13 mouse cellular contexts compared by ENCODE assay signal in the genomic region with DNA sequence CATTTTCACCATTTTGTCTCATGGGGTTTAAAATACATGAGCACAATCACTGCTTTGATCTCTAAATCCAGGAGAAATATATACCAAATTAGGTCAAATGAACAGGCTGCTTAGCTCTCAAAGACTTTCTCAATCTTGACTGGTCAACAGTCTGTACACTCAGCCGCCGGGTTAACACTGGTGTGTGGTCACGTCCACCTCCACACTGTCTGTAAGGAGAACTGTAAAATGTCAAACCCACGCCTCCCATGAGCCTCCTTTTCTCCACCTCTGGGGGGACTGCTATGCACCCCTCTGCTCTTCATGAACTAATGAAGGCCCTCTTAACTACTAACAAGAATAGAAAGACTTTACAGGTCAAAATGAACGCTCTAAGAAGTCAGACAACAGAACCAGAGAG. TPM values are rescaled to one million over a fixed set of nuclear protein-coding genes. Genes with fewer than 3 reads are reported as not detected.
DNase-seq lines count a peak whose midpoint lies in the region; ATAC-seq and TF ChIP-seq lines count a peak whose summit lies in the region.
"Had no signal": no experiment of that assay in that cellular context is flagged by ENCODE, and none has a peak within 500 bp of the region (broad histone marks: within the 10 kb centered on the region; RNA-seq: fewer than 3 reads in every experiment).

No protein-coding gene starts in this region.

- no peak for ATAC-seq in heart, embryonic 11.5 days (replicated peaks; ENCODE audit: insufficient number of reproducible peaks, low FRiP score, low TSS enrichment)
- ATAC-seq in liver, postnatal 0 days: peak; percentile 48; the same call in 1 of the 2 replicates
- no peak for ATAC-seq in liver, embryonic 11.5 days (replicated peaks; ENCODE audit: low FRiP score)
- 0 out of 2 replicates have a peak, but pooled peaks have one; percentile 40 for ATAC-seq in heart, embryonic 16.5 days (replicated peaks; ENCODE audit: extremely low read depth, insufficient read depth, low FRiP score)

- no peak overlapping the region for H3K4me3 ChIP-seq in heart, embryonic 11.5 days (ENCODE audit: low read depth, low read length)
- no peak overlapping the region for H3K4me3 ChIP-seq in liver, postnatal 0 days (ENCODE audit: low read depth, low read length)
- H3K4me3 ChIP-seq in liver, embryonic 11.5 days (ENCODE audit: low read depth, low read length): no peak overlapping the region
- 0 out of 2 replicates have a peak overlapping the region, but pooled peaks have one; percentile 1 for H3K4me3 ChIP-seq in heart, embryonic 16.5 days (ENCODE audit: low read length)
- no peak overlapping the region for H3K4me3 ChIP-seq in small intestine, adult 2 months (ENCODE audit: low read depth, low read length)
- H3K4me3 ChIP-seq: embryonic facial prominence, embryonic 15.5 days; hindbrain, embryonic 10.5 days had no signal

- TF ChIP-seq CTCF in liver, postnatal 0 days (IDR thresholded peaks at IDR 0.05; ENCODE audit: low read depth): no peak
- TF ChIP-seq CTCF in small intestine, adult 2 months (IDR thresholded peaks at IDR 0.05; ENCODE audit: extremely low read depth, insufficient read length, insufficient replicate concordance, low read depth, low read length): no peak

- peaks cover 34% of the 10 kb centered on the region for H3K4me1 ChIP-seq in heart, embryonic 11.5 days (ENCODE audit: control insufficient read depth, insufficient read depth, low read length)
- H3K4me1 ChIP-seq in liver, postnatal 0 days (ENCODE audit: insufficient read depth): peaks cover 12% of the 10 kb centered on the region; the same call in 1 of the 2 replicates
- peaks cover 12% of the 10 kb centered on the region for H3K4me1 ChIP-seq in liver, embryonic 11.5 days (replicated peaks; ENCODE audit: control insufficient read depth, insufficient read depth, low read length)
- H3K4me1 ChIP-seq in heart, embryonic 16.5 days (ENCODE audit: control insufficient read depth, insufficient read depth, low read length): peaks cover 44% of the 10 kb centered on the region
- peaks cover 10% of the 10 kb centered on the region; the same call in 1 of the 2 replicates for H3K4me1 ChIP-seq in small intestine, adult 2 months (ENCODE audit: control insufficient read depth, insufficient read depth, insufficient read length, low read length)
- H3K4me1 ChIP-seq: hindbrain, embryonic 10.5 days had no signal

- DNase-seq in heart, adult 9 months (ENCODE audit: low spot score in 2 of 2): no peak
- no peak for DNase-seq in liver, postnatal 0 days
- DNase-seq in liver, embryonic 11.5 days (ENCODE audit: low spot score): no peak
- DNase-seq in embryo, embryonic 10 days (ENCODE audit: low spot score): no peak
- no peak for DNase-seq in cerebellum, postnatal 25 days
- DNase-seq: adrenal gland, postnatal 36 days; cerebellum, adult 9-11 months; kidney, postnatal 10 days had no signal

- no peak for TF ChIP-seq POLR2A in small intestine, adult 2 months (IDR thresholded peaks at IDR 0.05; ENCODE audit: low read depth, low read length)

- no peaks in the 10 kb centered on the region for H3K9me3 ChIP-seq in heart, embryonic 11.5 days (replicated peaks; ENCODE audit: control insufficient read depth, low read length)
- no peaks in the 10 kb centered on the region for H3K9me3 ChIP-seq in liver, postnatal 0 days (ENCODE audit: low read length)
- no peaks in the 10 kb centered on the region for H3K9me3 ChIP-seq in liver, embryonic 11.5 days (ENCODE audit: control insufficient read depth, low read length)
- H3K9me3 ChIP-seq in heart, embryonic 16.5 days (replicated peaks; ENCODE audit: control insufficient read depth, low read length): peaks cover 3% of the 10 kb centered on the region; the same call in 1 of the 2 replicates
- H3K9me3 ChIP-seq: embryonic facial prominence, embryonic 15.5 days had no signal

- 23% methylated on average over 5 of the region's 5 CpGs for WGBS in heart, embryonic 11.5 days (ENCODE audit: insufficient replicate concordance)
- WGBS in liver, postnatal 0 days (ENCODE audit: insufficient replicate concordance): 41% methylated on average over 5 of the region's 5 CpGs
- 54% methylated on average over 5 of the region's 5 CpGs for WGBS in liver, embryonic 11.5 days
- 23% methylated on average over 5 of the region's 5 CpGs for WGBS in heart, embryonic 16.5 days
- 38% methylated on average over 5 of the region's 5 CpGs for WGBS in small intestine, adult 2 months

- H3K36me3 ChIP-seq in heart, embryonic 11.5 days (ENCODE audit: control insufficient read depth, insufficient read depth, low read length): peaks cover 5% of the 10 kb centered on the region
- H3K36me3 ChIP-seq in liver, postnatal 0 days (replicated peaks; ENCODE audit: insufficient read depth, low read length): peaks cover 5% of the 10 kb centered on the region; the same call in 1 of the 2 replicates
- H3K36me3 ChIP-seq in liver, embryonic 11.5 days (ENCODE audit: control insufficient read depth, insufficient read depth, low read length): peaks cover 4% of the 10 kb centered on the region; the same call in 1 of the 2 replicates
- H3K36me3 ChIP-seq in heart, embryonic 16.5 days (ENCODE audit: control insufficient read depth, insufficient read depth): peaks cover 6% of the 10 kb centered on the region
- peaks cover 10% of the 10 kb centered on the region; the same call in 1 of the 2 replicates for H3K36me3 ChIP-seq in small intestine, adult 2 months (ENCODE audit: control insufficient read depth, insufficient read depth, low read length)
- H3K36me3 ChIP-seq: embryonic facial prominence, embryonic 15.5 days had no signal

- H3K27ac ChIP-seq in heart, embryonic 11.5 days (ENCODE audit: low read depth, low read length): peak overlapping the region; percentile 83
- peak overlapping the region; percentile 60 for H3K27ac ChIP-seq in liver, postnatal 0 days (ENCODE audit: low read depth)
- H3K27ac ChIP-seq in liver, embryonic 11.5 days (ENCODE audit: low read depth, low read length): no peak overlapping the region
- H3K27ac ChIP-seq in heart, embryonic 16.5 days (ENCODE audit: low read length): peak overlapping the region; percentile 90
- H3K27ac ChIP-seq in small intestine, adult 2 months (ENCODE audit: insufficient read depth, low read depth, low read length): peak overlapping the region; percentile 55; the same call in 1 of the 2 replicates
- H3K27ac ChIP-seq: embryonic facial prominence, embryonic 15.5 days; hindbrain, embryonic 10.5 days had no signal

- H3K27me3 ChIP-seq in heart, embryonic 11.5 days (ENCODE audit: control insufficient read depth, insufficient read depth, low read length): no peaks in the 10 kb centered on the region
- no peaks in the 10 kb centered on the region for H3K27me3 ChIP-seq in liver, postnatal 0 days (ENCODE audit: insufficient read depth, low read length)
- H3K27me3 ChIP-seq in liver, embryonic 11.5 days (replicated peaks; ENCODE audit: control insufficient read depth, insufficient read depth, low read length): no peaks in the 10 kb centered on the region
- H3K27me3 ChIP-seq in heart, embryonic 16.5 days (ENCODE audit: control insufficient read depth, insufficient read depth, low read length): no peaks in the 10 kb centered on the region
- no peaks in the 10 kb centered on the region for H3K27me3 ChIP-seq in small intestine, adult 2 months (ENCODE audit: control insufficient read depth, insufficient read depth, low read length)
- H3K27me3 ChIP-seq: embryonic facial prominence, embryonic 15.5 days had no signal

- TF ChIP-seq EP300 in liver, postnatal 0 days (IDR thresholded peaks at IDR 0.05; ENCODE audit: low read depth): no peak

- peak overlapping the region; percentile 5 for H3K4me2 ChIP-seq in heart, embryonic 11.5 days
- no peak overlapping the region for H3K4me2 ChIP-seq in liver, postnatal 0 days (ENCODE audit: low read depth, low read length)
- no peak overlapping the region for H3K4me2 ChIP-seq in liver, embryonic 11.5 days
- H3K4me2 ChIP-seq in heart, embryonic 16.5 days (ENCODE audit: low read depth, low read length): peak overlapping the region; percentile 25
- H3K4me2 ChIP-seq: embryonic facial prominence, embryonic 15.5 days had no signal

- H3K9ac ChIP-seq in heart, embryonic 11.5 days (ENCODE audit: low read depth, low read length): peak overlapping the region; percentile 11; the same call in 1 of the 2 replicates
- H3K9ac ChIP-seq in liver, postnatal 0 days (replicated peaks): no peak overlapping the region
- H3K9ac ChIP-seq in liver, embryonic 11.5 days (ENCODE audit: low read depth, low read length): no peak overlapping the region
- no peak overlapping the region for H3K9ac ChIP-seq in heart, embryonic 16.5 days (ENCODE audit: low read length)
- H3K9ac ChIP-seq: embryonic facial prominence, embryonic 15.5 days had no signal

RNA-seq across cellular contexts. Expression of a gene that starts 36.2 kb away (rescaled TPM):
- 33.5 and 35.9 TPM in 2 replicates for polyA plus RNA-seq in heart, embryonic 11.5 days (2014; fragmentation: Nextera tagmentation; extraction: Ambion mirVana)
- 10.8 and 13.6 TPM in 2 replicates for polyA plus RNA-seq in liver, postnatal 0 days (2015; fragmentation: Nextera tagmentation; extraction: Ambion mirVana)
- 28.2 and 30.6 TPM in 2 replicates for polyA plus RNA-seq in liver, embryonic 11.5 days (2014; fragmentation: Nextera tagmentation; extraction: Ambion mirVana)
- 49.0 and 51.6 TPM in 2 replicates for polyA plus RNA-seq in heart, embryonic 16.5 days (2015; fragmentation: Nextera tagmentation; extraction: Ambion mirVana)
- polyA plus RNA-seq in small intestine, adult 2 months (2012; rRNA removed): 16.5 and 28.9 TPM in 2 replicates

Comparison
In these comparisons a context has a peak if more than half of its experiments do, and no peak if none do; other contexts are left out.
1. ATAC-seq: peak in liver, postnatal 0 days (single experiment) and heart, embryonic 16.5 days (single experiment); none in heart, embryonic 11.5 days (single experiment) and liver, embryonic 11.5 days (single experiment).
2. H3K4me2 ChIP-seq: peak in heart, embryonic 11.5 days (single experiment) and heart, embryonic 16.5 days (single experiment); none in liver, postnatal 0 days (single experiment) and liver, embryonic 11.5 days (single experiment).